Mouse (Mus musculus): ENCODE measurements at regions not wholly inside any gene's neighbourhood (a gene's known extent, or its start where the extent isn't known, plus 50 kb on each side); places are given as distances from the start of the nearest gene placed in this dataset.

DNA sequence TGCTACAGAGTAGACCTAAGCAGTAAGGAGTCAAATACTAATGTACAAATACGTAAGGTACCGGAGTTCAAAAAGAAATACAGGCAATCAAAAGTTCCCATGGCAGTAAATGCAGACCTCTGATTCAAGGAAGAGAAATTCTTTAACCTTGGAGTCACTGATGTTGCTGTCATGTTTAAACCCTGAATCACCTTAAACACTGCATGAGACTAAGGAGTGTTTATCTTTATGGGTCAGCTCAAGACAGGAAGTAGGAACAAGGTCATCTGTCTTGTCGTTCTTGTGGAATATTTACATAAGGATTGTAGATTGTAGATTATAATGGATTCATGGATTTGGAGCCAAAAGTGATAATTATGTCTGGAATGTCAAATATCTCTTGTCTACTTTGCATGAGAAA lies 1708.7 kb upstream of the Slc10a2 start:
- no peak for DNase-seq

DNA sequence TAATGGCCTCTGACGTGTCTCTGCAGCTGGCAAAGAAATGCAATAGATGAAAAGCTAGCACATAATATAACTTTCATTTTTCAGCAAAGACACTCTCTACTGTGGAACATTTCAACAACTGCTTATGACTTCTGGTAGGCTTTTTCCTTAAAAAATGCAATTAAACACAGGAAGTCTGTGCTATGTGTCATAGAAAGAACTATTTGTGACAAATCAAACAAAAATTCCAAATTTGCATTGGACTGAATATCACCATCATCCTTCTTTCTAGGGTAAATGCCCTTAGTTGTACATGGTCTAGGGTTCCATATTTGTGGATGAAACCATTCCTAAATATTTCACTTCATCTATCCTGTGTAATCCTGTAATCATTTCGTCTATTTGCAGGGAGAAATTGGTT lies 1702.0 kb upstream of the Slc10a2 start:
- DNase-seq: no peak

DNA sequence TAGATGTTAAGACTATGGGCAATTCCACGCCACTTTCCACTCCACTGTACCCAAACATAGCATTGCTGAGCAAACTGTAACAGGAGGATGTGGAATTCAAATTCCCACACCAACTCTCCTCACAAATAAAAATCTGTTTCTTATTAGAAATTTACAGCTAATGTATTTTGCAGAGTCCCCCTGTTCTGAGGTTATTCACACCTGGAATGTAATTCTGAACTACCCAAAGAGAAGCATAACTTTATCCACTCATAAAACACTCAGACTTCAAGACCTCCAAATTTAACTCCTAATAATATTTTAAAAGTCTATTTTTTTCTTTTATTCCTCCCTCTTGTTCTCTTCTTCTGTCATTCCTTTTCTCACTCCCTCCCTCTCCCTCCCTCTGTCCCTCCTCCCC lies 1698.0 kb upstream of the Slc10a2 start:
- no peak for DNase-seq

DNA sequence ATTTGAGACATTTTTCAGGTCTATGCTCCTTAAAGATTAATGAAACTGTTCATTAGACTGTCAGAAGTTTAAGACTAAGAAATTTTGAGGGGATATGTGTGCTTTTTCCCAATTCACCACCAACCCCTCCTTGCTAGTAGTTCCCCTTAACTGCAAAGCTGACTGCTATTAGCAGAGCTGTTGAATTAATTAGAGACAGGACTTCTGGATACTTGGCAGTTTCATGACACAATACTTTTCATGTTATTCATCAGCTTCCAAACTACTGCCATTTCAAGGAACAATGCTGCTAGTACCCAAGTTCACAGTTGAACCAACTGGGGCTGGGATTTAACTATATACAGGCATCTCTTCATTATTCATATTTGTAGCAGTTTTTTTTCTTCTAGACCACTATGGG lies 1695.9 kb upstream of the Slc10a2 start:
- DNase-seq: no peak

DNA sequence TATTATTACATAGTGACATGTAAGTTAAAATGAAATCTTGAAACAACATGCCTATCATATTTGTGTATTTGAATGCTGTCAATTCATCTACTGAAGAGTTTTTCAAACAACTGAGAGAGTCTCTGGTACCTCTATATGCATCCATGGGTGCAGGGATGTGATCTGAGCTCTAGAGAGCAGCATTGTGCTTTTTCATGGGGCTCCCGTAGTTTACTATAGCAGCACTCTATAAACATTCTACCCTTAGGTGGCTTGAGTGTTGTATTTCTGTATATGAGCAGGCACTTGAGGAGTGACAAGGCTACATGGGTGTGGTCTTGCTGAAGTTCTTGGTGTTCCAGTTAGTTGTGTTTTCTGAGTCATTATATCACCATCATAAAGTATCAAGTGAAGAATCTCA lies 1683.9 kb upstream of the Slc10a2 start:
- DNase-seq: no peak

DNA sequence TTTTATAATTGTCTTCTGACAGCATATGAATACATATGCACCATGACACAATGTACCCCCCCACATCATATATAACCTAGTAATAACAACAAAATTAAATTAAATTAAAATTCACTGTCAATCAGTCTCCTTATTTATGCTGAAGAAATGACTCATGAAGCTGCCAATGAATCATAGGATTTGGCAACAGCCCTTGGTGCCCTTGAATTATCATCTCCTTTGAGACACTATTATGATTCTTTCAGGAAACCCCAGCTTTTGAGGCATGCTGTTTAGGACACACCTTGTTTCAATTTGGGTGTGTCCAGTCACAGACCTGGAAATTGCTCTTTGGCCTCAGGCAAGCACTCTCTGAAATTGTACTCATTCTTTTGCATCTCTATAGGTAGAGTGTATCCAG lies 1675.8 kb upstream of the Slc10a2 start:
- no peak for DNase-seq

DNA sequence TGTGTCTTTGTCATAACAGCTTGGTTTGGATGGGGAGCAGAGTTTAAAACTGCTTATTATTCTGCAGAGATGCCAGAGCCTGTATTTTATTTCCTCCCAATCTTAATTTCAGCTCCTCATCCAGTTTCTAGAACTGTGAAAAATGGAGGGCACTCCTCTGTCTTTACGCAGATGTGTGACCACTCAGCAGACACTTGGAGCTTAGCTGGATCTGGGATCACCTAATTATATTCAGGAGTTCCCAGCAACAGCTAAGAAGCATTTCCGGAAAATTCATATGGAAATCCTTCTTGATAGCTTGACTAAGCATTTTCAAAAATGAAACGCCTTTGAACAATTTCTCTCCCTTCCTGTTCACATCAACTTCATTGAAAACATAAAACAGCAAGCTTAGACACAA lies 1670.0 kb upstream of the Slc10a2 start:
- DNase-seq: no peak

DNA sequence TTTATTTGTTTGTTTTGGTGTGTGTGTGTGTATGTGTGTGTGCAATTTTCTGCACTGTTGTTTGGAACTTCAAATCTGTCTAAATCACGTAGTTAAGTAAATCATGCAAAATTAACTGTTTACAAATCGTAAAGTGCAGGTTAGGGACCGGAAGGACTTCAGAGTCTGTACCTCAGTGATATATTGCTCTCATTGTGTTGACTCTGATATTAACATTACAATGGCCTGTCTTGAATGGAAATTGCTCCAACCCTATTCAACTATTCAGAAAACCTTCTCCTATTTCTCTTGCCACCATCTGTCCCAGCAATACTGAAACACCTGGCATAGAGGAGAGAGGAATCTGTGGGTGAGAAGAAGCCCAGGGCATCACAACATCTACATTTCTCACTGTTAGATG lies 1624.4 kb upstream of the Slc10a2 start:
- DNase-seq: no peak

DNA sequence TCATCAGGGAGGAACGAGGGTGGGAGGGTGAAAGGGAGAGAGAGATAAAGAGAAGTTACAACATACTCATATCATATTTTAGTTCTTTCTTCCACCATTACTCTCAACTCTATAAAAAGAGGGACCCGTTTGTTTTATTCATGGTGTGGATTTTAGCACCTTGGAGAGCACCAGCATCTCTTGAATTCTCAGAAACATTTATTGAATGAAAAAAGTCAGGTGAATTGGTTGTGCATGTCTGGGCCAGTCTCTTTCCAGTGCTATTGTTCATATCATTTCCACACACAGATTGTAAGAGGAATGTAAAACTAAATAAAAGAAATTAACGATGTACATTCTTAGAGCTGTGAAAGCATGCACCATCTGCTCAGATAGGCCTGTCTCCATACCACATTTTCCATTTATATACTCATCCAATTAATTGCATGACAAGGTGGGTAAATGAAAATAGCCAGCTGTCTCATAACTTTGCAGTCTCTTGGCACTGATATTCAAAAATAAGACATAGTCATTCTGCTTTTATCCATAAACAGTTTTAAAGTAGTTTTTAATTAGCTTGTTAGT lies 1603.8 kb upstream of the Slc10a2 start:
- no peak for DNase-seq

DNA sequence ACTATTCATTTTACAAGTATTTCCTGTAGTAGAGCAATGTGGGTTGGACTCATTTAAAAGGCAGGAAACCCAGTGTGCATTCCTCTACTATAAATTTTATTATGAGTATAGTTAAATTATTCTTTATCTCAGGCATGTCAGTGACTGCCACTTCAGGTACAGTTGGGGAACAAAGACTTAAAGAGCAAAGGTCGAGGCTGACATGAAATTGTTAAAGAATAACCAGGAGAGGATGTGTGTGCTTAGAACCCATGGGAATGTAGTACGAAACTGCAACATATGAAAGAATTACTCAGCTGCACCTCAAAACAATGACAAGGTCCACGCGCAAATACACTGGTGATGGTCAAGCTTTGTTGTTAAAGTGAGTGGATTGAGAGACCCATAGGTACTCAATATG lies 1583.4 kb upstream of the Slc10a2 start:
- DNase-seq: no peak

DNA sequence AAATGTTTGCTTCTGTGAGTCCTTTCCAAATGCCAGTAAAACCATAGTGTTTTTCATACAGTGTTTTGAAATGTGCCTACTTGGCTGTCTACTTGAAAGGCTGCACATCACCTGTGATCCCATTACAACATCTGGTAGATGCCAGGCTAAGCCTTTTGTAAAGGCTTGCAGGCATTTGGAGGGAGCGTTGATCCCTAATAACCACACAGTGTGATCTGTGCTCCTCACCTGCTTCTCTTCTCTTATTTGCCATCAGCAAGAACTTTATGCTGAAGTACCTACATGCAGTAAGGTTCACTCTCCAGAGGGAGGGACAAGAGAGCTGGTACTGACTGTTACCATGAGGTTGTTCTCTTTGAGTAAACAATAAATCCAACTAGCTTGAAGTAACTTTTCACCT lies 1553.7 kb upstream of the Slc10a2 start:
- DNase-seq: no peak

DNA sequence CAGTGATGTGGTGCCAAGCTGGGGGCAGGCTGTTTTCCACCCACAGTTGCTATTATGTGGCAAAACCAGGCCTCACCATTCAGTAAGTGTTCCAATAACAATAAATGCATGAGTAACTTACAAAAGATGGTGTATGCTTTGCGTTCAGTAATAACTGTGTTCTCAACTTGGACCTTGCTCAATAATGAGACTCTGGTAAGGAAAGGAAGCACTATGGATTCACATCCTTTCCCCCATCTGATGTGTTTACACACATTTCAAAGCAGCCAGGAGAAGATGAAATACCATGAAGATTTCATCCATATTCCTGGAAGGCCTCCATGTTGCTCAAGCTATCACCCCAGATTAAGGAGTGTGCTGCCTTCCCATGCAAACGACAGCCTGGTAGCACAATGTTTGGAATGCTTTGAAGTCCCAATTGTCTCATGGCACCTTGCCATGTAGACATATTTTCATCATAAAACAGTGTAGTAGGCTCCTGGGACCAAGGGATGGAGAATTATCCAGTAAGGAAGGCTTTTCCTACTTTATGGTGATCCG lies 1552.4 kb upstream of the Slc10a2 start:
- no peak for DNase-seq

DNA sequence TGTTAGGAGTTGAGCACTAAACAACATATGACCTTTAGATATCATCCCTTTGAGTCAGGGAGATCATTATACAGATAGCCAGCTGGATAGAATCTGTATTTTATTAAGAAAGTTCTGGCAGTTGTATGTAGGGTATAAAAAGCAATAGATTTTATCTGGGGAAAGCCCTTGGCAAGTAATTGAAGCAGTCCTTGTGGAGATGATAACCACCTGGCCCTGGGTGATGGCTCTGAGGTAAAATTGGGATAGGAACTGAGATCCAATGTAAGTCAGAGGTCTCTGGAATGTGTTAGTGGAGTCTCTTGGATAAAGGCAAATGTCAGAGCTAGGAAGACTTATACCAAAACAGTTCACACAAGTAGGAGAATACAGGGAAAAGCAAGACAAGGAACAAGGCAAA lies 1547.0 kb upstream of the Slc10a2 start:
- no peak for DNase-seq

DNA sequence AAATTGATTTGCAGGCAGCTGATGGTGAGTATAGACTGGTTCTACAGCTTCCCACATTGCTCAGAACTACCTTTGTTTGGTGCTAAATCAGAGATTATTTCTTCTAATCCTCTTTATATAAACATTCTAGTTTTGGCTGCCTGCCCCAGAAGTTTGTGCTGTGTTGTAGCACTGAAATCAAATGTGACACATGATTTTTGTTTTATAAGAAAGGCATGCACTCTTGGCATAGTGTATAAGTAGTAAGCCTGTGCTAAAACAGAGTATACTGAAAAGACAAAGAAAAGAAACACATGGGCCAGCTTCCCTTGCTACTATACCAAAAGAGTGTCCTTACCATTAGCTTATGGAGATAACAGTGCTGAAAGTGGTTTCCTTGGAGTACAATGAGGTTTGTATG lies 1542.9 kb upstream of the Slc10a2 start:
- DNase-seq: no peak

DNA sequence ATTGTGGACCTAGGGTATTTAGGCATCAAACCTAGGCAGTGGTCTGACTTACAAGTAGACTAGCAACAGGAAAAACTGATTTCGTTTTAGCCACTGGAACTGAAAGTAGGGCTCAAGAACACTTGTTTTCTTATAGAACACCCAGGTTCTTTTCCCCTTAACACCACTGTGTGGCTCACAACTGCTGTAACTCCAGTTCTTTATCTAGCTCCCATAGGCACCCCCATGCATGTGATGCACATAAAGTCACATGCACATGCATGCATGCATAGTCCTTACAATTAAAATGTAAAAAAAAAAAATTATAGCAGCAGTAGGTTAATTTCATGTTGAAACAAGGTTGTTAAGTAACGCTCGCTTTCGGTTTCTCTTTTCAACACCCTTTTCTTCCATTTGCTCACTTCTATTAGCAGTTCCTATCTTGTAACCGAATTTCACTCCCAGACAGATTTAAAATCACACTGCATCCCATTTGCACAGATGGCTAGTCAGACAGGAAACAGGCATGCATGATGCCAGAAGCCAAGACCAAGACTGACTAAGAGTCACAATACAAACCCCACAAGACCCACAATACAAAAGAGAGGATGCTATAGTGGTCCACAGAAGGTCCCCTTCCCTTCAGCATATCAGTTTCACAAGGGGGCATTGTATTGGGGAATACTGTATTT lies 1540.3 kb upstream of the Slc10a2 start:
- DNase-seq: no peak

DNA sequence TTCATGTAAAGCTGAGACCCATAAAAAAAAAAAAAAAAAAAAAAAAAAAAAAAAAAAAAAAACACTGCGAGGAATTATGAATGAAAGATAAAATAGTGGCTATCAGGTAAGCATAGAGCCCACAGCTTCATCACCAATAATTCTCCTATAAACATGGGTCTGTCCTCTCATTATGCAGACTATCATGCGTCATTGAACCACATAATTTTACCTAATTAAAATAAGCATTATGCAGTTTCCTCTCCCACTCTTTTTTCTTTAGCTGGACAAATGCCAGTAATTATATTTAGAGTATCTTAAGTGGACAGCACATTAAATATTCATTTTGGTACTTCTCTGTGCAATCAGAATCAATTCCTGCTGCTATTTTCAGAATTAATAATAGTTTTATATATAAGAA lies 1539.2 kb upstream of the Slc10a2 start:
- no peak for DNase-seq

DNA sequence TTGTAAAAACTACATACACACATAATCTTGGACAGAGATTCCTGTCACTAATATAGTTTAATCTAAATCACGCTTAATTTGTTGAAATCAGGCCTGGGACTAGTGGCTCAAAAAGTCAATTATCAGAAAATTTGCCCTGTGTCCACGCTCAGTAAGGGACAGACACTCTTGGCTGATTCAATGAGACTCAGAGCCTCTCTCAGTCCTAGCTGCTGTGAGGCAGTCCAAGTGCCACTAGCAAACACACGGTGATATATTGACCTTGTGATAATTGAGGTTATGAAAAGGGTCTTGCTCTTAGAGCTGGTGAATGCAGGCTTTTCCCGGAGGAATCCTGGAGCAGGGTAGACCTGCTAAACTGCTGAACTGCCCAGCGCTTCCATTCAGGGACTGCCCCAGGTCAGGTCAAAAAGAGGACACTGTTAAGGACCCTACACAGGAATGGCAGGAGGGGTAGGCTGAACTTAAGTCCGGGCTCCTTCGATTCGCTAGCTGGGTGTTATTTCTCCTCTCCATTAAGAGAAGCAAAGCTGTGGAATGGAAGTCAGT lies 1521.9 kb upstream of the Slc10a2 start:
- DNase-seq: no peak

DNA sequence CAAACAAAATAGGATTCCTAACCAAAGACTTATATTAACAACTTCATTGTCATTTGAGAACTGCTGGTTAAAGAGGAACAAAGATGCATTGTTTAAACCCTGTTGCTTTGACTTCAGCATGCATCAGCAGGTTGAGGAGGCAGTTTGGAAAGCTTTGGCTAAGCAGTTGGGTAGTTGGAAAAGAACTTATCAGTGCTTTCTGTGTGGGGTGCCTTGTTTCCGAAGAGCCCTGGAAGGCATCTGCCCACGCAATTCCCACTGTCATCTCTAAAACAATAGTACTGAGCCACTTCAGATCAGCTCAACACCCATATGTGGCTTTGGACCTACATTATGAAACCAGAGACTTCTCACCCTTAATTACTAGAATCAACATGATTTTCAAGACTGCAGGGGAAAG lies 1503.7 kb upstream of the Slc10a2 start:
- DNase-seq: no peak

DNA sequence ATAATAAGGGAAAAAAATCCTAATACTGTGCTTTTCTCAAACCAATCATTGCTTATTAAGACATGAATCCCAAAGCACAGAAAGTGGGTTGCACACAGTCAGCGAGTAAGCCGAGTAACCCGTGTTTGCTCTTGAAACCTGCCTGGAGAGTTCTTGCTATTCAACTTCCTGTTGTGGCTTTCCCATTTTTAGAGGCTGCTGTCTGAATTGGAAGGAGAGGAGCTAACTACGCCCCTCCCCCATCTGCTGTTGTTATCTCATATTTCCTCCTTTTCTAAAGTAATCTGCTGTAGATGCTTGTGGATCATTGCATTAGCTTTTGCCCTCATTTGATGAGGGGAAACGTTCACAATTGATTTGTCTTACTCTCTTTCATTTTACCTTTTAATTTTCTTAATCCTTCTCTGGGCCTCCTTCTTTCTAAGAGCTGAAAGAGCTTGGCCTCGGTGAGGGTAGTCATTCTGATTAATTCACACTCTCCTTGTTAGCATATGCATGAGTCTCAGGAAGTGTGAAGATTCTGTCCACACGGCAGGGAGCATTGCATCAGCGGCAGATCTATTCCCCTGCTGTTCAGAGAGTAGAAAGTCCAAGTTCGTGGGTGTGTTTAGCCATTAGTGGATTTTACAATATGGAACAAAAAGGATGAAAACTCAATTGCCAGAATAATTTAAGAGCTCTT lies 1501.8 kb upstream of the Slc10a2 start:
- DNase-seq: no peak

DNA sequence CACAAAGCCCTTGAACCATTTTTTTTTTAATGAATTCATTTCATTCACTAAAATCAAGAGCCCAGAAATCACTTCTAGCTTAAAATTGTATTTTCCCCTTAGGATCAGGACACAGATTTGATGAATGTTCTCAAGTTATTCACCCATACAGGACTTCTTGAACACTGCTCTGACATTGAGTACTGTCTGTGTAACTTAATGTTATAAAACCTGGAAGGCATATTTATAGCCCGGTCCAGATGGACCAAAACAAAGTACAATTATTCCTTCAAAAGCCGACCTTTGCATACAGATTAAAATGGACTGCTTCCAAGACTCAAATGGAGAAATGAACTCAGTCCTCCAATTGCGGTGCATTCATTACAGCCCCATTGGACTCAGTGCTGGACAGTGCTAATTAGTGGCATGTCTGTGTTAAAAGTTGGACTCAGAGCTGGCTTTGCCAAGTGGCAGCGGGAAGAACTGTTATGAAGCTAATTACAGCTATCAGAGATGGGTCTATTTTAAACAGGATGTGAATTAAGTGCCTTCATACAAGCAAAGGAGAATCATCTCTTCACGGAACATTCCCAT lies 1499.2 kb upstream of the Slc10a2 start:
- DNase-seq: no peak

DNA sequence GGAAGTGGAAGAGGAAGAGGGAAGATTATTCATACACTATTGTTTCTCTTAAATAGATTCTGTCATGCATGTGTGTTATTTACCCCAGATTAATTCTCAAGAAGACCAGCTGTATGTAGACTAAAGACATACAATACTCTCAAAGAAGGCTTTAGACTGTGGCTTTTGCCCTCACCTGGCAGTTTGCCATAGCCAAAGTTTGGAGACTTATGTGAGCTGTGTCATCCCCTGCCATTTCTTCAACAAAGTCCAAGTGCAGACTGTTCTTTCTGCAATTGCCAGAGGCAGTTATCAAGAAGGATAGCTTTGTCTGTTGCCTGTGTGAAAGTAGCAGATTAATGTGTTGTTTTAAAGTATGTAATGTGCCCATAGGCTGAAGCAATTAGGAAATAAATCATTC lies 1485.0 kb upstream of the Slc10a2 start:
- DNase-seq: no peak

DNA sequence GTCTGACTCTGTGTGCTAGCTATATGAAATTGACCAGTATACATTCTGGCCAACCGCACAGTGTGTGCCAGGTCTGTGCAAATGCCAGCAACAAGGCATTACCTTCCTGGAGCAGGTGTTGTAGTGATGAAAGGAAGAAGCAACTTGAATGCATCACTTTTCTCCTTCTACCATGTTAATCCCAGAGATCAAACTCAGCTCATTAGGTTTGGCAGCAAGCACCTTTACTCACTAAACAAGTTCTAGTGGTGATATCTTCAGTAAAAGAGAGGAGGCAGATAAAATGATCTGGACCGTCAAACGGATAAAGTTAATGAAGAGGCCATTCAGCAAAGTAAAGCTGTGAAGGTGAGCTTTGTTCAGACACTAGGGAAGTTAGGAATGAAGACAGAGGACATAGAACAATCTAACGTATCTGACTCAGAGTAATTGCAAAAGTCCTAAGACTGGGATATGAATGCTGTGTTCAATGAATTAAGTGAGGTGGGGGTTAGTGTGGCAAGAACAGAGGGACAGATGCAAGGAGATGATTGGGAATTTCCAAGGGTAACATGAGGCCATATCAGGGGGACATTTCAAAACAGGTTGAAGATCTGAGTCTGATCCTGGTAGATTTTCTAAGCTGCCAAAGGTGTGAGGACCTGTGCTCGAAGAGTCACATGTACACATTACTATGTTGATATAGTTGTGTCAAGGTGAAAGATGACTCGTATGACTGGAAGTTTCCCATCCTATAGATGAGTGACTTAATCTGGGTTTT lies 1478.4 kb upstream of the Slc10a2 start:
- no peak for DNase-seq
